In the genomic region with DNA sequence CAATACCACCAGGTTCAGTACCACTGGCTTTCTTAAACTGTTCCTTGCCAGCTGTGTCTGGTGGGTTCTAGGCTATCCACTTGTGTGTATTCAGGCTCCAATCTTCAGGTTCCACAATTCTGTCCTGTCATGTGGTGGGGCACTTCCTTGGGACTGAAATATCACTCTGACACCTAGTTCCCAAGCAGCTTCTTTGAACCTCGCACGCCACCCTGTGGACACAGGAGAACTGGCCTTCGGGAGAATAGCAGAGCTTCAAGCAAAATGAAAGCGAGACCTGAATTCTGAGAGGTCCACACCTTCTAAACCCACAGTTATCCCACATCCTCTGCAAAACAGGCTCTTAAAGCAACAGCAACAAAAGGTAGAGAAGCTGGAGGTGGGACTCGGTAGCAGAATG, we compare ENCODE assay signal across 8 mouse cellular contexts.
DNase-seq lines count a peak whose midpoint lies in the region; ATAC-seq lines count a peak whose summit lies in the region.

No protein-coding gene starts in this region.

- H3K36me3 ChIP-seq in liver, embryonic 13.5 days, result no peaks in the 10 kb centered on the region

- peak; percentile 55 for ATAC-seq in liver, embryonic 13.5 days (ENCODE audit: low read depth)

- H3K27ac ChIP-seq in liver, embryonic 13.5 days, result peak overlapping the region; percentile 68

- H3K9me3 ChIP-seq in liver, embryonic 13.5 days (replicated peaks), result no peaks in the 10 kb centered on the region

- intact Hi-C loops in gastrocnemius, postnatal 36 days (cut with DNase I), result loop anchor here (1.0 to 5.0 kb wide), 2 partner anchors 81 to 157 kb away; no protein-coding TSS in a partner anchor

- DNase-seq in CD4-positive helper T cell, adult 2 months (ENCODE audit: low read depth, low spot score), result peak; percentile 93
- DNase-seq in R1 (ENCODE audit: low read depth, low spot score), result peak; percentile 90
- DNase-seq in cerebellum, postnatal 25 days, result peak; percentile 78 to 88
- DNase-seq in gastrocnemius, postnatal 36 days, result peak; percentile 84 to 86
- peak; percentile 85 for DNase-seq in kidney, postnatal 14 days
- DNase-seq in liver, embryonic 13.5 days, result peak; percentile 79
- DNase-seq in ovary, postnatal 36 days (ENCODE audit: low spot score), result peak; percentile 80
- peak; percentile 91 for DNase-seq in thymus, postnatal 25 days

- H3K9ac ChIP-seq in liver, embryonic 13.5 days, result peak overlapping the region; percentile 38; the same call in 1 of the 2 replicates

- no peak overlapping the region for H3K4me3 ChIP-seq in liver, embryonic 13.5 days (replicated peaks)

- H3K4me2 ChIP-seq in liver, embryonic 13.5 days, result 0 out of 2 replicates have a peak overlapping the region, but pooled peaks have one; percentile 22

- peaks cover 57% of the 10 kb centered on the region for H3K4me1 ChIP-seq in liver, embryonic 13.5 days (replicated peaks)

- WGBS in liver, embryonic 13.5 days (ENCODE audit: insufficient replicate concordance), result 9% methylated on average over 5 of the region's 5 CpGs

- 0 out of 2 replicates have a peak, but pooled peaks cover 3% of the 10 kb centered on the region for H3K27me3 ChIP-seq in liver, embryonic 13.5 days
